Mouse (Mus musculus) retina, embryonic 14.5 days (tissue): ENCODE data around the gene B3galt1.

Experiments
- DNase-seq: peaks from one replicate; pipeline ENCODE4 v3.0.0-alpha.2; 2015; ENCODE audit warnings: low spot score

Gene B3galt1

DNA sequence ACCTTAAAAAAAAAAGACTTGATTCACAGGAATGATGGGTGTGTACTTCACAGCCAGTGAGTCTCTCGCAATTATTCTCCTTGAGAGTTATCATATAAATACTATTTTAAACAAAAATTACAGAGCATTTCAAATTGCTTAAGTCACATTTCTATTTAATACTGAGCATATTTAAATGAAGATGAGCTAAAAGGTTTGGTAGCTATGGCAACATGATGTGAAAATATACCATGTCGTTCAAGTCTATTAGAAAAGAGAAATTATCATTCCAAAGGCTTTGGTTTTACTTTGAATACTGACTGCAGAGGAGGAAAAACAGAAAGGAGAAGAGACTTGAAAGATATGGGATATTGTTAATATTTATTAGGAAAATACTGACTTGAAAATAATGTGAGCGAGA is 366.3 kb downstream of the B3galt1 start:
- no peak for DNase-seq

- DNase-seq: no peak
Measured at GRCm38 (mm10) chr2:67948408-67948807, 382.7 kb downstream of the B3galt1 start.

DNA sequence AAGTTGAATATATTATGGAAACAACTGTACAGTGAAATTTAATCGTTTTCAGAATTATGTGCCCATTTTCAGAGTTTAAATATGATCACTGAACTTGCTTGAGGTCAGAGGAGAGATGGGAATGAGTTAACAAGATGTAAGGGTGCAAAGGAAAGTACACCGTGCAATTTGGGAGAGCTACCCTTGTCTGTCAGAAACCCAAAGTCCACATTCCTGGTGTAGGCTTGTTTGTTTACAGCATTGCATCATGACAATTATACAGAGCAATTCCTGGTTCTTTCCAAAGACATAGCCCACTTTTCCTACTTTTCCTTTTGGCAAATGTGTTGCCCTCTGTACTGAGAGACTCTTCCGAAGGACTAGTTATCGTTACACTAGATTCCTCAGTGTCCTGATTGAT is 390.5 kb downstream of the B3galt1 start:
- DNase-seq: no peak

- DNase-seq: no peak
Measured at GRCm38 (mm10) chr2:67957561-67957960, 391.9 kb downstream of the B3galt1 start.

- DNase-seq: no peak
Measured at GRCm38 (mm10) chr2:67960711-67961110, 395.0 kb downstream of the B3galt1 start.

DNA sequence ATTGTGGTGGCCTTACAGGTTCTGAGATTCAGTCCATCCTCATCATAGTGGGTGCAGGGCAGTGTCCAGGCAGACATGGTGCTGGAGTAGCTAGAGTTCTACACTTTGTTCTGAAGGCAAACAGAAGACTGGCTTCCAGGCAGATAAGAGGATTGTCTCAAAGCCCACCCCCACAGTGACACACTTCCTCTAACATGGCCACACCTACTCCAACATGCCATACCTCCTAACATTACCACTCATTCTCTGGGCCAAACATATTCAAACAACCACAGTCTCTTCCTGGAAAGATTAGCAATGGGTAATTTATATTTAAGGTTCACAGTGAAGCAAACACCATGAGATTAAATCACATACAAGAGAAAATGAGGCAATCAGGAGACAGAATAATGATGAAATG is 403.1 kb downstream of the B3galt1 start:
- no peak for DNase-seq

DNA sequence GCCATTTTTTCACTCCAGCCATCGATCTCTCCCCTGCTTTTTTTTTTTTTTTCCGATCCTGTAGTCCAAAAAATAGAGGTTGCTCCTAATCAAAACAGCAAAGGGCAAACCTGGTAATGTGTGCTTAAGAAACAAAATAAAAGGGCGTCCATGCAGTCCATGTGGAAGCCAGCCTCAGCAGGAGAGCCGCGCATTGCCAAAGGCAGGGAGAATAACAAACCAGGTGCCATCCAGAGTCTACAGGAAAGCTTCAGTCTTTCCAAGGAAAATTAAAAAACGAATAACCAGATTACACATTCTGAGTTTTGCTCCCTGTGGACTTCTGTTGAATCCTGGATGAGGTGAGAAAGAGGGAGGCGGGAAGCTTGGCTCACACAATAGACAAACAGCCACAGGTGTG is 405.4 kb downstream of the B3galt1 start:
- no peak for DNase-seq

GRCm38 (mm10) chr2:67971576-67971975 is 405.9 kb downstream of the B3galt1 start:
- no peak for DNase-seq

- no peak for DNase-seq
Measured at GRCm38 (mm10) chr2:67975764-67976163, 410.1 kb downstream of the B3galt1 start.

- DNase-seq: no peak
Measured at GRCm38 (mm10) chr2:67976488-67976887, 410.8 kb downstream of the B3galt1 start.

DNA sequence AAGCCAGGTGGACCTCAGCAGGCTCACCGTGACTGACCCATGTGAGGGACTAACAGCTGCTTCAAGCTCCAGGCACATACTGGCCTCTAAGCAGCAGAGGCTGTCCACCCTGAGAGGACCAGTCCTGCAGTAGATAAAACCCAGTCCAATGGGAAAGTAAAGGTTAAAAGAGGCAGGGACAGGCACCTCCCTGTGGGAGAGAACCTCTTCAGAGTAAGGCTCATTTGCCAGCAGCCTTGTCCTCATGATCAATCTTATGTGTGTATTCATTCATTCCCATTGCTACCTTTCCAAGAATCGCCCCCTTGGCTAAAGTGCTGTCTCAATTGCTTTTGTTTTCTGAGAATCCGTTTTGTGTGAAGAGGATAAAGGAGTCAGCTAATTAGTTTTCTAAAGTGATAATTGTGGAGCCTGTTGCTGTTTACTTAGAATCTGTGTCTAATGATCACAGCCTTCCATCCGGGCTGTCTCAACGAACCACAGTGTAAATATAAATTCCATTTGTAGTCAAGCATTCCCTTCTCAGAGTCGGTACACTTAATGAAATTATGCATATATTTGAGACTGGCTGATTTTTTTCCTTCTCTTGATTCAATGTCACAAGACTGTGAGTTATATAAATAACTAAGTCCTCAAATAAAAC is 412.1 kb downstream of the B3galt1 start:
- DNase-seq: no peak

DNA sequence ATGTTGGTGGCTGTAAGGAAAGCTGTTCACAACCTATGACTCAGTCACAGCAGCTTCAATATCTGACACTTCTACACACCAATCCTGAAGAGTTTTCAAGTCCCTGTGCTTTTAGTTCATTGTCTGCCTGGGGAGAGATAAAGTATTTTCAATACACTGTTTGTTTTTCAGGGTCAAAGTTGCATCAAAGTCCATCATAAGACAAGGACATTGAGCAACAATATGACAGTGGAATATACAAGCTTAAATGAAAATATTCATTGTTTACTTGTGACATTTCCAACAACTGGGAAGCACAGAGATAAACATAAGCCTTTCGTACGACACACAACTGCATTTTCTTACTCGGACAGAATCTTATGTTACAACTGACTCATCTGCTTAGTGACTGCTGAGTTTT is 417.9 kb downstream of the B3galt1 start:
- no peak for DNase-seq

DNA sequence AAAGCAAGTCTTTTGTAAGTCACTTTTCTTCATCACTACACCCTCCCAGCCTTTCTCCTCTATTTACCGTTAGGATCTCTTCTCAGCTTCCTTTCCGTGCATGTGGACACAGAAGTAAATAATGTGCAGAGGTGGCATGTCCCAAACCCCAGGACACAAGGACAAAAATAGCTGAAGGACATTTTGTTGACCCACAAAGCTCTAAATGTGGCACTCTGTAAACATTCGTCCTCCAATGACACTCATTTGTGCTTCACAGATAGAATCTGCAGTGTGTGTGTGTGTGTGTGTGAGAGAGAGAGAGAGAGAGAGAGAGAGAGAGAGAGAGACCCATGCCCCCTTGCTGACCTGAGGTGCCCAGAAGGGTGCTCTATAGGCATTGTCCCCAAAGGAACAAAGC is 419.5 kb downstream of the B3galt1 start:
- no peak for DNase-seq

DNA sequence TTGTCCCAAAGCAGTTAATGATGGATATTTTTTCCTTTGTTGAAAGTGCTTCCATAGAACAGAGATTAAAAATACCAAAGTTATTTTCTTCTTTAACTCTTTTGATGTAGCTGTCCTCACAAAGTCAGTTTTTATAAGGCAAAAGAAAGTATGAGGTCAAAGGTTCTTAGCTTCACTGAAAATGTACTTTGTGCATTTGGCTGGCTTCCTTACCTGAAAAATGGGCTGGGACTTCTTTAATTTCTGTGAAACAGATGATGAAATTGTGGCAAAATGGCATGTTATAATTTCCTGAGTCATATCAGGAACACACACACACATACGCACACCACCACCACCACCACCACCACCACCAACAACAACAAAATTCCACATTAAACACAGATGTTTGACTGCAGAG is 427.8 kb downstream of the B3galt1 start:
- no peak for DNase-seq

GRCm38 (mm10) chr2:68003091-68003490 is 437.4 kb downstream of the B3galt1 start:
- DNase-seq: no peak

DNA sequence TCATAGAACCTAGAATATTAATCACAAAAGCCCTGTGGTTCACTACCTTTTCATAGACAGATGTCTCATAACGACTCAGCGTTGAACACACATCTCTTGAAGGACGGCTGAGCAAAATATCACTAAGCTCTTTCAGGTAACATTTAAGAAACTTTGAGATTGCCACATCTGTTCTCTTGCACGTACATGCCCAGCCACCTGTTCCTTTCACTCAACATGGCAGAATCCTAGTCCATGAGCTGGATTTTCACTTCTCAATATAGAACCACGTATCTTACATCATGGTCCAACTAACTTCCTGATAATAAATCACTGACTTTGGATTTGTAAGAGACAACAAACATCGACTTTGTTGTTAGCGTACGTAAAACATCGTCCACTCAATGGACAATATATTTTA is 439.5 kb downstream of the B3galt1 start:
- DNase-seq: no peak

DNA sequence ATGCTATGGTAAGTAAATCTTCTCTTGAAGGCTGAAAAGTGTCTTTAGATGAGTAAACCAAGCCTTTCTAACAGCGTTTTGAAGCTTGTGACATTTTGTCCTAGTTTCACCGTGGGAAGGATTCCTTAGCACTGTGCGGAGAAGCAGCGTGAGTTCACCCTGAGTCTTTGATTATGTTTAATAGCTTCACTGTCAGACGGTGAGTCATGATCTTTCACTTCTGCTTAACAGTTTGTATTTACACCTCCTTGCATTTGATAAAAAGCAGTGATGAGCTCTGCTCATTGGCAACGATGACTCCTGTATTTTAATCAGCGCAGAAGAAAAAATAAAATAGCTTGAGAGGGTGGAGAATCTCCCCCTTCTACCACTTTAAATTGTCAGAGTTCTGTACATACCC is 440.0 kb downstream of the B3galt1 start:
- no peak for DNase-seq

- no peak for DNase-seq
Measured at GRCm38 (mm10) chr2:68011336-68011735, 445.7 kb downstream of the B3galt1 start.

DNA sequence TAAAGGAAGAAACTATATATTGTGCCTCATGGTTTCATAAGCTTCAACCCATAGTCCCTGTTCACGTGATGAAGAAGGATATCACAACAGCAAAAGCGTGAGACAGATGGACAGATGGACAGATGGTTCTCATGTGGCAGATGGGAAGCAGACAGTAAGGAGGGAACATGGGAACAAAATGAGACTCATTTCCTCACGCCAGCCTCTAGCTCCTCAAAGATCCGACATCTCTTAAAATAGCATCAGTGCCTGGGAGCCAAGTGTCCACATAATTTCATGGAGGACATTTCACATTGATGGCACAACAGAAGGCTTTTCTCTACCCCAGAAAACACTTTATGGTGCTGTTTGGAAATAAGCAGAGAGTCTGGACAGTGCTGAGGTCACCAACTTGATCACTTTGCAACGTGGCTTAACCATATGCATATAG is 454.6 kb downstream of the B3galt1 start:
- no peak for DNase-seq

GRCm38 (mm10) chr2:68021541-68022152 is 456.0 kb downstream of the B3galt1 start:
- DNase-seq: no peak

- no peak for DNase-seq
Measured at GRCm38 (mm10) chr2:68028811-68029210, 463.1 kb downstream of the B3galt1 start.

DNA sequence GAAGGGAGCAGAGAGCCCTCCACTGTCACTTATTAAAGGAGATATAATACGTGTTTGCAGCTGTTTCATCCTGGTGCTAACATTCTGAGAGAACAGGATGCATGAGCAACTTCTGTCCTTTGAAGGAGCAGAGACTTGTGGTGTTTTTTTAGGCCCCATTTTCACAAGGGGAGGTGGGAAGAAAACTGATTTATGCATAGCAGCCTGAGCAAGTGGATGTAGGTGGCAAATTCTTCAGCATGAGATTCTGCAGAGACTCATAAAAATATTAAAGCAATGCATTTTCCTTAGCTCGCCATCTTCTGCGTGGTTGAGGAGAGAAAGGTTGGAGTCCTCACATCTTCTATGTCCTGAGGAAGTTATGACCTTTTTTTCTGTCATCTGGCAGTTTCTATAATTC is 469.0 kb downstream of the B3galt1 start:
- DNase-seq: no peak

- DNase-seq: no peak
Measured at GRCm38 (mm10) chr2:68040752-68041151, 475.1 kb downstream of the B3galt1 start.

DNA sequence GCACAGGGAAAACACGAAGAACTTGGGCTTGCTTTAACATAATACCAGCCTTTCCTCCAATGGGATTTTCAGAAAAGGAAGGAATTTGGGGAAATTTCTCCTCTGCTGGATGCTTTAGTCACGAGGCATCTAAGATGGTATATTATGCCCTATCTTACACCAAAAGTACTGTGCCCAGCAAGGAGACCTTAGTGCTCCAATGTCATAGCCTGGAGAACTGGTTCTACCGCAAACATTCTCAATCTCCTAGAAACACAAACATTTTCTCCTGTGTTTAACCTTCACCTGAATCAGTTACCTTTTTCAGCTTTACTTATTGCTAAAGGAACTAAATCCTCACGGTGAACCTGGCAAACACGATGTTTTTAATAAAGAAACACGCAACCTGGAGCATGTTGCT is 486.8 kb downstream of the B3galt1 start:
- no peak for DNase-seq
